Mouse (Mus musculus): ENCODE results near the gene Gemin7.
"Not testable (repeated sequence)": the region's sequence is repeated elsewhere in the genome, so short reads cannot be mapped to it uniquely, and the experiment has no call there.

Gemin7 gene

DNA sequence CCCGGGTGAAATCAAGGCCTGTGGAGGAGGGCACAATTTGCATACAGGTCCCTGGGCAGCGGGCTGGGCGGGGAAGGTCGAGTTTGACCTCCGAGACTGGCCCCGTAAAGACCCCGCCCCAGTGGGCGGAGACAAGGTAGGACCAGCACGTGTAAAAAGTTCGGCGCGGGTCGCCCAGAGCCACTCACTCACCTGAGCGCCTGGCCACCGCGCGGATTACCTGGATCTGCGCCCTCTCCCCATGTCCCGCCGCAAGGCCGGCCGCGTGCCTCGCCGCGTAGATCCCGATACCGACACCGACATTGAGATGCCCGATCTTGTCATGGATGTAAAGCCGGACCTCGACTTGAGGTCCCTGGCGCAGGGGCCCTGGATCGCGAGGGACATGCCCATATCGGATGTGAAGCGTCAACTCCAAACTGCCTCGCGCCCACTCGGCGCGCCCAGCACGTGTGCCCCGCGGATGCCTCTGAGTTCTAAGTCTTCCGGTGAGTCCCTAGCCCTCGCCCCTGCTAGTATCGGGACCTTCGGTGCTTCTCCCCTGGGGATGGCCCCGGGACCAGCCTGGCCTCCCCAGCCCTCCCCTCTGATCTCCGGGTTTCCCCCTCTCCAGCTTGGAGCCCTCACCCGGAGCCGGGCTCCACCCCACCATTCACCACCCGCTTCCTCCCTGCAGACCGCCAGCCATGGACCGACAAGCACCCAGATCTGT, at the start of gene Gemin7, which contains the start of gene Zfp296:
Gemin7 (minus strand) TSS at position 455 of the 712 bp plus-strand sequence.
Zfp296 (plus strand) TSS at position 147 of the 712 bp plus-strand sequence.
- DNase-seq (ENCODE audit: inconsistent age in 2 of 2, low spot score in 1 of 2): peak in 1 of 2 experiments; percentile 65

DNA sequence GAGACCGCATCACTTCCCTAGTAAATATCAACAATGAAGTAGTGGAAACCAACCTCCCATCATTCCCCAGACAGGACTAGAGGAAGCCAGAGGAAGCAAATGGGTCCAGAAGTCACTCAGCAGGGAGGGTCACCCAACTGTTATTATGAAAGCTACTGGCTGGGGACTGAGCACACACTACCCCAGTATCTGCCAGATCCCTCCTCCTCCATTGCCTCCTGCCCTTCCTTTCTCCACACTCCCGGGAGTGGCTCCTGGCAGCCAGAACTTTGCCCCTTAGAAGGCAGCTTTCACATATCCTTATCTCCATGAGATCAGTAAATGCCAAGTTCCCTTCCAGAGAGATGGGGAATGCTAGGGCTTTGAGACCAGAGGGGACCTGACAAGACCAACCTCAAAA, 46.0 kb upstream of the Gemin7 start:
- no peak for DNase-seq (ENCODE audit: inconsistent age in 2 of 2, low spot score in 1 of 2)

DNA sequence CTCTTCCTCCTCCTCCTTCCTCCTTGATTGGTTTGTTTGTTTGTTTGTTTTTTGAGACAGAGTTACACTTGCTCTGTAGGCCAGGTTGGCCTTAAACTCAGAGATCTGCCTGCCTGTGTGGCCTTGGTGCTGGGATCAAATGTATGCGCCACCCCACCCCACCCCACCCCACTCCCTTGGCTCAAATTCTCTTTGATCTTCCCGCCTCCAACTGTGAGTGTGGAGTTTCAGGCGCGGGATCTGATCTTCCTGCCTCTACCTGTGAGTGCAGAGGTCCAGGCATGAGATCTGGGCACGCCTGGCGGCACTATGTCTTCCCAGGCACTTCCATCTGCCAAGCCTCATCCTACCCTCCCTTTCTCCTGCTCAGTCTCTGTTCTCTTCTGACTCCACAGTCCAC, 44.8 kb upstream of the Gemin7 start:
- DNase-seq (ENCODE audit: inconsistent age in 2 of 2, low spot score in 1 of 2): no peak

DNA sequence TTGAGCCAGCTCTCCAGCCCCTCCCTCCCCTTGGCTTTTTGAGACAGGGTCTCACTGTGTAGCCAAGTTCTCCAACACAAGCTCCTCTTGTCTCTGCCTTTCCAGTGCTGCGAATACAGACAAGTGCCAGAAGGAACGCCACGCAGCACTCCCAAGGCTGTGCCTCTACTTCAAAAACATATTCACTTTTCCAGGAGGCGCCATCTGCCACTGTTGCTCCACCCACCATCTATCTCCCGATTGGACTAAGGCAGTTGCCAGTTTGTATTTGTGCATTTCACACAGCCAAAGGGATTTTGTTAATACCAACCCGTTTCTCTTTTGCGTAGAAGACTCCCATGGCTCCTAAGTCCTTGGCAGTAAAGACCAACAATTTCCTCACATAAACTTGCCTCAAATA, 43.4 kb upstream of the Gemin7 start:
- DNase-seq (ENCODE audit: inconsistent age in 2 of 2, low spot score in 1 of 2): no peak

DNA sequence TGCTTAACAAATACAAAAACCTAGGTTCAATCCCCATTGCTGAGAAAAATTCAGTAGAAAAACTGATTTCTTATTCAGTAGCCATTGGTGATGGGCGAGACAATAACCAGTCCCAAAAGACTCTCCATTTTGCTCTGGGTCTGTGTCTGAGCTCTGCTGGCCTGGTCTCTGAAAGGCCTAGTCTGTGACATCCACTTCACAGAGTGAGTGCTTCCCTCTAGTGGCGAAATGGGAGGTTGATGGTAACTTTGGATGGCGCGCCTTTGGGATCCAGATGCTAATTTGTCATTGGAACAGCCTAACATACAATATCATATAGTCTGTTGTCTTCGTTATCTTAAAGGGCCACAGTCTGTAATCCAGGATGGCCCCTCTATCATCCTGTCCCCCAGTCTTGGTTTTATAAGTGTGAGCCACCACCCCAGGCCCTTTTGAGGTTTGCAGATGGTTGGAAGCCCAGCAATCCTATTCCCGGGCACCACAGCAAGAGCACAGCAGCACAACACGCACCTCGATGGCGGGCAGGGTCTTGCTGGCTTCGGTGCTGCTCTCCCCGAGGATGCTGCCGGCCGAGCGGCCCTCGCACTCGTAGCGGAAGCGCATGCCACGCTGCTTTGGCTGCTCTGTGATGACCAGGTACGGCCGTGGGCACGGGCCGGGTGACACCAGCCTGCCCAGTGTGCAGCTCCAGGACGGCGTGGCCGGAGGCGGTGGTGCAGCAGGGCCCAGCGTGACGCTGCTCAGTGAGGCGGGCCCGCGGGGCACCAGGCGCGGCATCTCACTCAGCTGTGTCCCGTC, 41.8 kb upstream of the Gemin7 start:
- DNase-seq (ENCODE audit: inconsistent age in 2 of 2, low spot score in 1 of 2): peak; percentile 72 to 93

DNA sequence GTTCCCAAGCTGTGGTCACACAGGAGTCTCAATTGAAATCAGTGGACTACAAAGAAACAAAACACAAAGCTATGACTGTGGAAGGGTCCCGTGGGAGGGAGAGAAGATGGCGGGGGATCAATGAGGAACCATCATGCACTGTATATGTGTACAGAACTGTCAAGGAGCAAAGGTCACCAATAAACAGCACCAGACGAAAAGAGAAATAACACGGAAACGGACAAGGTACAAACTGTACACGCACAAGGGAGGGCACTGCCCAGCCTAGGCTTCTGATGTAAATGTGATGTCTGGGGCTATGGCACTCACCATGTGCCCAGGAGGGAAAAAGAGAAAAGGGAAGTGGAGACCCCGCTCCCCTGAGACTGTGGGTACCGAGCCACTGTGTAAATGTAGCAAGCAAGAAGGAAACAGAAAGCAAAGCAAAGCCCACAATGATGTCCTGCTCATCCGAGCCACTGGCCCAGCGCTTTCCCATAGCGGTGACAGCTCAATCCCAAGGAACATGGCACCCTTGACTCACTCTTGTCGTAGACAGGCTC, 37.7 kb upstream of the Gemin7 start:
- DNase-seq (ENCODE audit: inconsistent age in 2 of 2, low spot score in 1 of 2): no peak

DNA sequence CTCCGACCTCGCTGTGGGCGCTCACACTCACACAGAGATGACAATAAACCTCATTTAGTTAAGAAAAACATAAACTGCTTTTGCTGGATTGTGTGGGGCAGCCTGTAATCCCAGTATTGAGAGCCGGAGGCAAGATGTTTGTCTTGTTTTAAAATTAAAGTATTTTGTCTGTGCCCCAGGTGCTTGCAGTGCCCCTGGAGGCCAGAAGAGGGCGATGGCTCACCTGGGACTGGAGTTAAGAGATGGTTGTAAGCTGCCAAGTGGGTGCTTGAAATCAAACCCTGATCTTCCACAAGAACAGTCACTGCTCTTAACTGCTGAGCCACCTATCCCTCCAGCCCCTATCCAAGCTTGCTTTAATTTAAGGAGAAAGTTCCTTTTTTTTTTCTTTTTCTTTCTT, 33.6 kb upstream of the Gemin7 start:
- DNase-seq (ENCODE audit: inconsistent age in 2 of 2, low spot score in 1 of 2): no peak

DNA sequence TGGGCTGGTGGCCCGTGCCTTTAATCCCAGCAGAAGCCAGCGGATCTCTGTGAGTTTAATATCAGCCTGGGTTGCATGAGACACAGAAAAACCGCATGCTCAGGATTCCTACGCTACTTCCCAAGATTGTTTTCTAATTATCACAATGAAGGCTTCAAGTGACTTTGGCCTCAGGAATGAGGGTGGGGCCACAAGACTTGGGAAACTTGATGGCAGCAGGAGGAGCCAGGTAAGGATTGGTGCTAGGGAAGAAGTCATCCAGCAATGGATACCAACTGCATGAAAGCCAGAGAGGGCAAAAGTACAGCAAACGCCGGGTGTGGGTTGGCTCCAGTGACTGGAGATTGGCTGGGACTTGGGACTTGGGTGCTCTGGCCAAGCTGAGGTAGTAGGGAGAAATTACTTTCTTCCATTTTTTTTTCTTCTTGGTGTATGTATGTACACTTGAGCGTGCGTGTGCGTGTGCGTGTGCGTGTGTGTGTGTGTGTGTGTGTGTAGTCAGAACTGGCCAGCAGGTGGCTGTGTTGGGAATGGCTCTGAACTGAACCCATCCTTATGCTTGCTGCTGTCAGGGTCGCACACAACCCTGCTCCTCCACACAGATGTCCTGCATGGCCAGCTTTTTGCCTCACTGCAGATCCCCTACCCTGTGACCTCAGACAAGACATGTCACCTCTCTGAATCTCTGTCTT, 32.4 kb upstream of the Gemin7 start:
- peak in 1 of 2 experiments; percentile 45 for DNase-seq (ENCODE audit: inconsistent age in 2 of 2, low spot score in 1 of 2)

DNA sequence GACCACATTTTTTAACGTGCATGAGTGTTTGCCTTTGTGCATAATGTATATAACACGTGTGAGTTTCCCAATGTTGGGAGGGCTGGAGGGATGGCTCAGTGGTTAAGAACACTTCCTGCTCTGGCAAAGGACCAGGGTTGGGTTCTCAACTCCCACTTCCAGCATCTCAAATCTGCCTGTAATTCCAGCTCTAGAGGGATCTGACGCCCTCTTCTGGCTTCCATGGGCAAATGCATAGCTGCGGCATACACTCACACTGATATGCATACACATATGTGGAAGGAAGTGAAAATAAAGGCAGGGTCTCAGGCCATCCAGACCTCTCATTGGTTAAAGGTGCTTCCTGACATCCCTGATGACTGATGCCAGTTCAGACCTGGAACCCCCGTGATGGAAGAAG, 29.9 kb upstream of the Gemin7 start:
- no peak for DNase-seq (ENCODE audit: inconsistent age in 2 of 2, low spot score in 1 of 2)

DNA sequence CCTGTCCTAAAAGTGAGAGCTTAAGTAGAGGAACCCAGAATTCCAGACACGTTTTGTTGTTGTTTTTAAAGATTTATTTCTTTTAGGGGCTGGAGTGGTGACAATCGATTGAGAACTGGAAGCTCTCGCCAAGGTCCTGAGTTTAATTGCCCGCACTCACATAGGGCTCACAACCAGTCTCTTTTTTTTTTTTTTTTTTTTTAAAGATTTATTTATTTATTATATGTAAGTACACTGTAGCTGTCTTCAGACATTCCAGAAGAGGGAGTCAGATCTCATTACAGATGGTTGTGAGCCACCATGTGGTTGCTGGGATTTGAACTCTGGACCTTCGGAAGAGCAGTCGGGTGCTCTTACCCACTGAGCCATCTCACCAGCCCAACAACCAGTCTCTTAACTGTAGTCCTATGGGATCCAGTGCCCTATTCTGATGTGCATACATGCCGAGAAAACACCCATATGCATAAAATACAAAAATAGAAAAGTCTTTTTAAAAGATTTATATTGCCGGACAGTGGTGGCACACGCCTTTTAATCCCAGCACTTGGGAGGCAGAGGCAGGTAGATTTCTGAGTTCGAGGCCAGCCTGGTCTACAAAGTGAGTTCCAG, 27.3 kb upstream of the Gemin7 start:
- DNase-seq (ENCODE audit: inconsistent age in 2 of 2, low spot score in 1 of 2): not testable (repeated sequence)

DNA sequence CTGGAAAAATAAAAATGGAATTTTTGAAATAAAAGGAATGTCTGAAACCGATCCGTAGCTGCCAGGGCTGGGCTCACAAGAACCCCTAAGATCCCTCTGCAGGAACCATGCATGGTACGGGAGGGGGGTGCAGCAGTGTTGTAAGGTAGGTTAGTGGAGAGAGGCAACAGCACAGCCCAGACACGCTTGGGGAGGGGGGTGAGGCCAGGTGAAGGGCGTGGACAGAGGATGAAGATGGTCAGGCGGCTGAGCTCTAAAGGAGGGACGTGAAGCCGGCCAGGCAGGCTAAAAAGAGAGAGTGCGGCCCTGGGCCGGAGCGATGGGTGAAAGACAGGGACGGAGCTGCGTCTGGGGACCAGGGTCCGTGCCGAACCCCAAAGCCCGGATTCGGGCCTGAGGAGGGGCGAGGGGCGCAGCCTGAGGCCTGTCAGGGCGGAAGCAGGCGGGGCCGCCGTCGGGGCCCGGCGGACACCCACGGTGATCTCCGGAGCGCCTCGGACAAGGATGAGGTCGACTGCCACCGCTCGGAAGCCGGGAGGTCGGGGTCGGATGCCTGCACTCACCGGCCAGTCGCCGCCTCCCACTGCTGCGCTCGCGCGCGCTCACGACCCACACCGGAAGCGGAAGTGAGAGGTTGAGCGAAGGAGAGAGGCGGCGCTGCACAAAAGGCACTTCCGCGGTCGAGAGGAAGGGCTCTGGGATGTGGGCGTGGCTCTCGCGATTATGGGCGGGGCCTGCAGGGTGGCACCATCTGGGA, 26.6 kb upstream of the Gemin7 start, which contains the start of gene Clasrp:
Clasrp (minus strand) TSS at position 638 of the 757 bp plus-strand sequence.
- DNase-seq (ENCODE audit: inconsistent age in 2 of 2, low spot score in 1 of 2): peak; percentile 97 to 99

DNA sequence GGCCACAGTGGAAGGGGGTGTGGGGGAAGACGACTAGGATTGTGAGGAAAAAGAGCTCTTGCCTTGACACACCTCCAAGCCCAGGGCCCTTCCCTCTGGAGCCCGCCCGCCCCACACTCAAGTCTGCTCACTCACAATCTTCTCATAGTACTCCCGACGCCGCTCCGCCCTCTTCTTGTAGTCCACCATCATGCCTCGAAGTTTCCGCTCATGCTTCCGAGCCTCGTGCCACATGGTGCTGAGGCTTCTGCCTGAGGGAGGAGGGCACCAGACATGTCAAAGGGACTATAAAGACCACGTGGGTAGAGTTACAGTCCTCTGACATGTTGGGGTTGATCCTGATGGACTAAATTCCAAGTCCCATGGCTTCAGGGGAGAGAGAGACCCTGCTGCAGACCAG, 25.7 kb upstream of the Gemin7 start:
- no peak for DNase-seq (ENCODE audit: inconsistent age in 2 of 2, low spot score in 1 of 2)

DNA sequence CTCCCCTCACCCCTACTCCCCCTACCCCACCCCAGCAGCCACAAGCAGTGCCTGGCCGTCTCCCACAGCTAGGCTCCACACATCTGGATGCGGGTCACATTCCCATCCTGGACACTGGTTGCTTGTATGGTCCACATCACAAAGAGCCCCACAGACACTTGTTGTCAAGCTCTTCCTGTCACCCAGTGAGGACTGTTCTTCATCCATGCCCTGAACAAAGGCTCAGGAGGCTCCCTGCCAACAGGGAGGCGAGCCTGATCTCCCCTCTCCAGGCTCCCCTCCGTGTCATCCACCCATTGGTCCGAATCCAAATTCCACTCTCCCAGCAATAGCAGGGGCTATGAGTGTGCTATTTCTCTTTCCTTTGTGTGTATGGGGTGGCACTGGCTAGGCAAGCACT, 23.2 kb upstream of the Gemin7 start:
- no peak for DNase-seq (ENCODE audit: inconsistent age in 2 of 2, low spot score in 1 of 2)

DNA sequence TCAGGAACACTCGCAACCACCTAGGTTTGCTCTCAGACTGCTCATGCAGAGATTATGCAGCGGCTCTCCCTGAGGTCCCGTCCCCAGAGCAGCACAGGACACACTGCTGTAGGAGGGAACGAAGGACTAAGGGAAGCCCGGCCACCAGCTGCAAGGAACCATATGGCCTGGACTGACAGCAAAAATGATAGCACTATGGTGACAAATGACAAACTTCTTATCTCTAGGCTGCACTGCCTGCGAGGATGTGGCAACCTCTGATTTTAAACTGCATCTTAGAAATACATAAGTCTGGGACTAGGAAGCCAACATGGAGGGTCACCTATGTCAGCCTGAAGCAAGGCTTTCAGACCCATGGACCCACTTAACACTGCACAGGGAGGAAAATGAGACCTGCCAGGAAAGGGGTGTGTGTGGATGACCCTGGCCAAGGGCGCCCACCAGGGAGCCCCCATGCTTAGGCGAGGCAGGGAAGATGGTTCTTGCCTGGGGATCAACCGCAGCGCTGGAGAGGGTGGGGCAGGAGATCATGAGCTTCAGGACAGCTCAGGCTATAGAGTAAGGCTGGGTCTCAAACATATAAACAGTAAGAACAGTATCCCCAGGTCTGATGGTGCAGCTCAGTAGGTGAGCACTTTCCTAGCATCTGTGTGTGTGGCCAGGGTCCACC, 15.8 kb upstream of the Gemin7 start:
- no peak for DNase-seq (ENCODE audit: inconsistent age in 2 of 2, low spot score in 1 of 2)

DNA sequence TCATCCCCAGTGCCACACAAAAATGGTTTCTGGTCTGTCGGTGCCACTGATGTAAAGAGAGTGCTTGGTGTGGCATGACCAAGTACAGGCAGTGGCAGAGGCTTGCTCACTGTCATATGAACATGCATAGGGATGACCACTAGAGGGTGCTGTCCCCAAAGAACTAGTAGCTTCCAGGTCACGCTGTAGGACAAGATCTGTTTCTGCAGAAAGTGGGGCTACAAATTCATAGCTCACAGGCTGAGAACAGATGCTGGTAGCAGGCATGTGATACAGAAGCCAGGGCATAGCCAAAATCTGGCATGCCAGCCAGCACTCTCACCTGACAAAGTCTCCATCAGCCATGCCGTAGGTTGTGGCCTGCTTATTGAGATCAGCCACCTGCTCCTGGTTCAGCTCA, 12.5 kb upstream of the Gemin7 start:
- DNase-seq (ENCODE audit: inconsistent age in 2 of 2, low spot score in 1 of 2): peak; percentile 75 to 92

DNA sequence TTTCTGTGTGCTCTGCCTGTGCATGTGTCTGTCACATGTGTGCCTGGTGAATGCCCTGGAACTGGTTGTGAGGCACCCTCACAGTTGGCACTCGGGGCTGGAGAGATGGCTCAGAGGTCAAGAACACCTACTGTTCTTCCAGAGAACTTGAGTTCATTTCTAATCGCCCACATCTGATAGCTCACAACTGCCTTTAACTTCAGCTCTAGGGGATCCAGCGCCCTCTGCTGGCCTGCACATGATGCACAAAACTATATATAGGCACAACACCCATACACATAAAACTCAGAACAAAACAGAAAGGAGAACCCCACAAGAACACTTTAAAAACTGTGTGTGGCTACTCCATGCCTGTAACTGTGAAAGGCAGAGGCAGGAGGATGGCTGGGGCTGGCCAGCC, 11.8 kb upstream of the Gemin7 start:
- DNase-seq (ENCODE audit: inconsistent age in 2 of 2, low spot score in 1 of 2): peak; percentile 54 to 72

DNA sequence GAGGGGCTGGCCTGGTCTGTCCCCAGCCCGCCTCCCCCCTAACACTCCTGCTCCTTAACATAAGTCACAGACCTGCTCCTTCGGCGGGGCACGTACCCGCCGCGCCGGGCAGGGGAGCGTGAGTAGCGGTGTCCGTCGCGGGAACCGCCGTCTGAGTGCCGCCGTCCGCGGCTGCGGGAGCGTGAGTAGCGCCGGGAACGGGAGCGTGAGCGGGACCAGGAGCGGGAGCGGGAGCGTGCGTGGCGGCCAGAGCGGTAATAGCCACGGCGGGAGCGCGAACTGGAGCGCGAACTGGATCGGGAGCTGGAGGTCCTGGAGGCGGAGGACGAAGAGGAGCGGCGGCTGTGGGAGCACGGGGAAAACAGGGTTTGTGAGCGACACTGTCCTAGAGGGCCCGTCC, 8.9 kb upstream of the Gemin7 start:
- DNase-seq (ENCODE audit: inconsistent age in 2 of 2, low spot score in 1 of 2): no peak

DNA sequence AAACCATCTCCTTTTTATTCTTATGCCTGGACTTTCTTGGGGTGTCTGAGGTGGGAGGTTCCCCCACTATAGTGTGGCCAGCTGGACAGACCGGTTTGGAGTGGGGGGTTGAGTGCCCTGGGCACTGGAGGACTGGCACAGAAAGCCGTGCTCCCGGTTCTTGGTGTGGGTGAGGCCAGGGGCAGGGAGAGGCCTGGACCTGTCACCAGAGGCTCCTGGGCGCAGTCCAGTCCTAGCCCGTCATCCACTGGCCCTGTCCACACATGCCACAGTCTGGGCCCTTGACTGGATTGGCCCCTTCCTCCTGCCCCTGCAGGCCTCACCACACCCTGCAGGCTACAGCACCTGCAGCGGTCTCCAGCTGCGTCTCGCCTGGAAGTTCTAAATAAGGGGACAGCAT, 3.2 kb upstream of the Gemin7 start:
- no peak for DNase-seq (ENCODE audit: inconsistent age in 2 of 2, low spot score in 1 of 2)

DNA sequence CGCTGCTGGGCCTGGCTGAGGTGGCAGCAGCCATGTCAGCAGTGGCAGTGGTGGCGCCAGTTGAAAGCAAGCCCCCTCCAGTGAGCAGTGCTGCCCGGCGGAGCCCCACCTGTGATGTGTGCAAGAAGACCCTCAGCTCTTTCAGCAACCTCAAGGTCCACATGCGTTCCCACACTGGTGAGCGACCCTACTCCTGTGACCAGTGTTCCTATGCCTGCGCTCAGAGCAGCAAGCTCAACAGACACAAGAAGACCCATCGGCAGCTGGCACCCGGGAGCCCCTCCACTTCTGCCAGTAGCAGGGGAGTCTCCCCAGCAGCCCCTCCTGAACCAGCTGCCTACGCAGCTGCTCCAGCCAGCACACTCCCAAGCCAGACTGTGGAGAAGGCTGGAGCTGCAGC, 2.4 kb upstream of the Gemin7 start:
- DNase-seq (ENCODE audit: inconsistent age in 2 of 2, low spot score in 1 of 2): no peak

DNA sequence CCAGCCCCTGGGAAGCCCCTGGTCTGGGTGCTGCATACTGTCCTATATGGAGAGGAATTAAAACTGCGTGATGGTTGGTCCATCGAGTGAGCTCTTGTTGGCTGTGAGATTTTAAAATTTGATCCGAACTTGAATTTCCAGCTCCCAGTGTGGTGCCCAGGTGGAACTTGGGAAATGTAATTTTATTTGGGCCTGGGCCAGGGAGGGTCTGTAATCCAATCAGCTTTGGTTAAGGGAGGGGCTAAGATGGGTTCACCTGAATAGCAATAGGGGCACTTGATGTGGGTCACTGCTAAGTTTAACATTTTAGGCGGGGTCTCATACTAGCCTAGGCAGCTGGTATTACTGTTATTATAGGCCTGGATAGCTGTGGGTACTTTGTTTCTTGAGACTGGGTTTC, 1.0 kb upstream of the Gemin7 start:
- DNase-seq (ENCODE audit: inconsistent age in 2 of 2, low spot score in 1 of 2): no peak
